Mouse (Mus musculus) cerebellum, adult 2 months (tissue): ENCODE results near the gene Trim31. TPM values are rescaled to one million over a fixed set of nuclear protein-coding genes. Genes with fewer than 3 reads are reported as not detected.

Experiments used
- DNase-seq, 2 experiments: peaks; one replicate each; pipeline ENCODE4 v3.0.0; 2021
- H3K27ac ChIP-seq: fragments of 200-500 bp; 2 replicates; pipeline ENCODE4 v1.5.1; 2012; ENCODE audit warnings: low read length, control low read depth, inconsistent platforms; ENCODE audit not compliant: insufficient read depth
- H3K27me3 ChIP-seq: fragments of 200-500 bp; 2 replicates; pipeline ENCODE4 v1.6.1; 2012; ENCODE audit warnings: inconsistent platforms, mild to moderate bottlenecking, low read length, moderate library complexity; ENCODE audit not compliant: control insufficient read depth, insufficient read depth
- H3K4me1 ChIP-seq: fragments of 200-500 bp; 2 replicates; pipeline ENCODE4 v1.6.1; 2011; ENCODE audit warnings: low read length; ENCODE audit not compliant: control insufficient read depth, insufficient read depth
- H3K4me3 ChIP-seq: fragments of 200-500 bp; replicated peaks from 2 replicates; pipeline ENCODE3; 2011; ENCODE audit warnings: mild to moderate bottlenecking, low read depth, low read length, control low read depth; ENCODE audit not compliant: insufficient read depth
- CTCF ChIP-seq: fragments of 200-500 bp; IDR thresholded peaks from 2 replicates; pipeline ENCODE4 v1.5.1; 2011; ENCODE audit warnings: low read depth, mild to moderate bottlenecking, control low read depth, low read length, moderate library complexity, borderline replicate concordance; ENCODE audit not compliant: insufficient read depth
- POLR2A ChIP-seq: fragments of 200-500 bp; IDR thresholded peaks from 2 replicates; pipeline ENCODE4 v1.6.1; 2011; ENCODE audit warnings: low read length, control low read depth, borderline replicate concordance; ENCODE audit not compliant: insufficient read depth
- WGBS: fragments of 180-500 bp; shearing (Covaris S2); methylation state at CpG from one replicate; pipeline ENCODE4 v1.1.7; 2018; 5-methylcytosine and 5-hydroxymethylcytosine counted together
- polyA plus RNA-seq: library from polyadenylated mRNA; depleted of rRNA; stranded (reverse); fragments of >200 nt; gene quantifications from 2 replicates; pipeline ENCODE4 v1.2.3, GENCODE M21; 2012

Trim31 gene
- polyA plus RNA-seq, 1 experiment = not detected

GRCm38 (mm10) chr17:36861680-36862079 is 36.2 kb upstream of the Trim31 start:
- 63% methylated on average over 2 of the region's 2 CpGs for WGBS

GRCm38 (mm10) chr17:36866719-36867527 is 31.0 kb upstream of the Trim31 start, which contains the start of gene Trim15:
Gene Trim15 (minus strand): TSS chr17:36867210.
- no peak for TF ChIP-seq POLR2A
- no peak for TF ChIP-seq CTCF
- Histone ChIP-seq H3K4me1 (0 out of 2 replicates have a peak, but pooled peaks cover 4% of the 10 kb centered on the region), H3K27ac (no peak within 1 kb of the TSS), H3K27me3 (no peaks in the 10 kb centered on the region), H3K4me3 (no peak within 1 kb of the TSS)
- no peak for DNase-seq
- WGBS = 14% methylated on average over 29 of the region's 29 CpGs

More at GRCm38 (mm10) chr17:36861680-36862079, 36.2 kb upstream of the Trim31 start:
- no peak overlapping the region for H3K4me3 ChIP-seq
- no peak for TF ChIP-seq CTCF
- no peak for TF ChIP-seq POLR2A
- no peak for DNase-seq
- H3K27ac ChIP-seq = no peak overlapping the region
- no peaks in the 10 kb centered on the region for H3K4me1 ChIP-seq
- H3K27me3 ChIP-seq = no peaks in the 10 kb centered on the region

GRCm38 (mm10) chr17:36868836-36869235 is 29.1 kb upstream of the Trim31 start:
- TF ChIP-seq POLR2A (no peak), CTCF (no peak)
- WGBS = 93% methylated on average over 2 of the region's 2 CpGs
- H3K4me1 ChIP-seq = 0 out of 2 replicates have a peak, but pooled peaks cover 4% of the 10 kb centered on the region

GRCm38 (mm10) chr17:36869284-36869954 is 28.5 kb upstream of the Trim31 start, which contains the start of gene Trim10:
Gene Trim10 (plus strand): TSS chr17:36869574.
- no peaks in the 10 kb centered on the region for H3K27me3 ChIP-seq
- H3K27ac ChIP-seq = no peak within 1 kb of the TSS
- no peak within 1 kb of the TSS for H3K4me3 ChIP-seq
- no peak for DNase-seq
- 0 out of 2 replicates have a peak, but pooled peaks cover 4% of the 10 kb centered on the region for H3K4me1 ChIP-seq
- WGBS = 50% methylated on average over 4 of the region's 4 CpGs
- TF ChIP-seq POLR2A = no peak
- no peak for TF ChIP-seq CTCF

More at GRCm38 (mm10) chr17:36868836-36869235, 29.1 kb upstream of the Trim31 start:
- H3K4me3 ChIP-seq = no peak overlapping the region
- no peak overlapping the region for H3K27ac ChIP-seq
- DNase-seq = no peak
- no peaks in the 10 kb centered on the region for H3K27me3 ChIP-seq

- no peak for DNase-seq
- no peak overlapping the region for H3K27ac ChIP-seq
Measured at GRCm38 (mm10) chr17:36869955-36870810, 27.7 kb upstream of the Trim31 start.

GRCm38 (mm10) chr17:36874636-36875035 is 23.3 kb upstream of the Trim31 start:
- H3K27ac ChIP-seq = no peak overlapping the region
- no peak for DNase-seq
- WGBS = 56% methylated on average over 4 of the region's 4 CpGs
- no peaks in the 10 kb centered on the region for H3K27me3 ChIP-seq
- no peak overlapping the region for H3K4me3 ChIP-seq
- TF ChIP-seq CTCF = no peak
- no peak for TF ChIP-seq POLR2A
- H3K4me1 ChIP-seq = no peaks in the 10 kb centered on the region

More at GRCm38 (mm10) chr17:36869955-36870810, 27.7 kb upstream of the Trim31 start:
- 0 out of 2 replicates have a peak, but pooled peaks cover 4% of the 10 kb centered on the region for H3K4me1 ChIP-seq
- H3K27me3 ChIP-seq = no peaks in the 10 kb centered on the region
- no peak overlapping the region for H3K4me3 ChIP-seq
- TF ChIP-seq CTCF (no peak), POLR2A (no peak)
- WGBS = 46% methylated on average over 25 of the region's 25 CpGs

GRCm38 (mm10) chr17:36883350-36883749 is 14.6 kb upstream of the Trim31 start:
- no peak overlapping the region for H3K27ac ChIP-seq
- WGBS = 52% methylated on average over 2 of the region's 2 CpGs
- no peak for TF ChIP-seq POLR2A
- TF ChIP-seq CTCF = no peak
- no peak overlapping the region for H3K4me3 ChIP-seq
- no peak for DNase-seq
- no peaks in the 10 kb centered on the region for H3K4me1 ChIP-seq
- no peaks in the 10 kb centered on the region for H3K27me3 ChIP-seq
